Mouse (Mus musculus) NIH3T3 (cell line): ENCODE results near the gene Gfi1b.

Experiments used
- DNase-seq: peaks from one replicate; pipeline ENCODE4 v3.0.0-alpha.2; 2012; ENCODE audit warnings: low read depth

Gene Gfi1b

DNA sequence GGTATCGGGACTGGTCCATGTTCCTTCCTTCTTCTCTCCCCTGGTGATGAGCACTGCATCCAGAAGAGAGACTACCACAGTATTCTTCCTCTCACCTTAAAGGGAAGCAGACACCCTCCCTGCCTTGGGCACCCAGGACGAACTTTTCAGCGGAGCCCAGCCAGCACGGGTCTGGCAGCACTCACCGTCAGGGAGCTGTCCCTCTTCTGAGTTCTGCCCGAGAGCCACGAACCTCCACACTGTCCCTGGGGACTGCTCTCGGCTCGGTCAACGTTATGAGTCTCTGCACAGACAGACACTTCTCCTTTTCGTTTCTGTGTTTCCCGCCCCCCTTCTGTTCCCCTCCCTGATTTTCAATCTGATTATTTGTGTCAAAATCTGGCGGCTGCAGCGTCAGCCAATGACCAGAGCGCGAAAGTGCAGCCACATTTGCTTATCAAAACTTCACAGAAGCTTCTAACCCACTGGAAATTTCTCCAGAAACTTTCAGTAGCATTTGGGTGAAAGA, at the start of gene Gfi1b:
Gene Gfi1b, minus strand, starts transcription at position 319 of the 508 bp plus-strand sequence.
- peak; percentile 35 for DNase-seq

DNA sequence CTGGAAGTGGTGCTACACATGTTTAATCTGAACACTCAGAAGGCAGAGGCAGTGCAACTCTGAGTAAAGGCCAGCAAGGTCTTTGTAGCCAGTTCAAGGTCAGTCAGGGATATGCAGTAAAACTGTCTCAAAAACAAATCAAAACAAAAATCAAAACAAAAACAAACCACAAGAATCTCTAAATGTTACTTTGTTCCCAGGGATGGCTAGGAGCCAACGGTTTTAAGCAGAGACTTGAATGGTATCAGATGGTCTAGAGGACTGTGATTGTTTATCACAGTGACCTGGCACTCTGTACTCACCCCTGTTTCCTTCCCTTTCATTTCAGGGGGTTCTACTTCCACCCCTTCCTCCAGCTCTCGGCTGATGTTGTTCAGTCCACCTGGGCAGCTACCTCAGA, 49.7 kb upstream of the Gfi1b start:
- no peak for DNase-seq

DNA sequence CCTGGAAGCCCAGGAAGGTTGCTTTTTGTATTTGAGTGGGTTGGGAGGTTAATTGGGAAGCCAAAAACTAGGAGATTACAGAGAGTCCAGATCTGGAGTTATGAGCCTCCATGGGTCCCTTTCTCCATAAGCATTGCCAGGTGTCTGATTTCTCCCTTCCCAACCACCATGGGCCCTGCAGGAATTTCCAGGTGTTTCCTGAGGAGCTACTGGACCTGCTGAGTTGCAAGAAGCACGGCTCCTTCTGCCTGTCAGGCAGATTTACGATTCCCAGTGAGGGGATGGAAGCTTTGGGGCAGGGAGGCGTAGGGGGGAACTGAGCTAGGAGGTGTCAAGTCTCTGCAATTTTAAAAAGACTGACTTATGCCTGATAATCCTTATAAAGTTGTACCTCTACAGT, 44.0 kb upstream of the Gfi1b start:
- no peak for DNase-seq

DNA sequence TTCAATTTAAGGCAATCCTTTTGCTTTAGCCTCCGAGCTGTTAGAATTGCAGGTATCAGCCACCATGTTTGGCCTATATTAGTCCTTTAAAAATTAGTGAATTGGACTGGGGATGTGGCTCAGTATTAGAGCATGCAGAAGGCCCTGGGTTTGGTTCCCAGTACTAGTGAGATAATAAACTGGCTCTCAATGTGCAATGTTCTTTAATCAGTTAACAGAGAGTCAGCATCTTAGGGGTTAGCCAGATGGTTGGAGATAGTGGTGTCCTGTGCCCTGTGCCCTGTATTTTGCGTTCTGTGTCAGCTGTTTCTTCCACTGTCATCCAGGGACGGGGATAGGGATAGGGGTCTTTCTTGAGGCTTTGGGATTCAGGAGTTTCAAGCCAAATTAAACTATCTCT, 41.1 kb upstream of the Gfi1b start:
- no peak for DNase-seq

DNA sequence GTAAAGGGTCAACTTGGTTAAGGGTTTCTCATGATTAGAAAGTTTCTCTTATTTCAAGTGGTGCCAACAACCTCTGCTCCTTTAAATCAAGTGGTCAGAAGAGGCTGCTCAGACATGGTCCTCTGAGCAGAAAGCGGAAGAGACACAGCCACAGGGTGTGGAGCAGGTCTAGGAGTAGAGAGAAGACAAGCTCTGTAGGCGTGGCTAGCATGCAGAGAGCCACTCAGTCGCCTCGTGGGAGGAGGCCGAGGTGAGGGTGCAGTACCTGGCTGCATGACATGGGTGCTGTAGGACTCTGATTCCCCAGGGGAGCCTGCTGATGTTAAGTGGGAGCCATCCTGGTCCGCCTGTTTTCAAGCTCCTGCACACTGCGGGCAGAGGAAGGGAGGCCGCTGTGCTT, 34.4 kb upstream of the Gfi1b start:
- no peak for DNase-seq

DNA sequence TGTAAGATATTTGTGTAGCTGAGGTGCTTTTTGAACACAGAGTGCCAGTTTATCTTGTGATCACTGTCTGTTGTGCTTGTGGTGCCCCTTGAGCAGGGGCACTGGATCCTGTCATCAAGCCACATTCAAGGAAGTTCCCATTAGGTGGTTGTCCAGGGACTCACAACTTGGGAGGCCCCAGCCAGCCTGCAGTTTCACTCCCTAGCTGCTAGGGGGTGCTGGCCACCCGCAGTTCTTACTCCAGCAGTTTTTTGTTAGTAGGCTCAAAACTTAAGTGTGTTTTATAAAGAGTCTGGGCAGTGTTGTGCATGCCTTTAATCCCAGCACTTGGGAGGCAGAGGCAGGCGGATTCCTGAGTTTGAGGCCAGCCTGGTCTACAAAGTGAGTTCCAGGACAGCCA, 32.5 kb upstream of the Gfi1b start:
- peak; percentile 57 for DNase-seq

DNA sequence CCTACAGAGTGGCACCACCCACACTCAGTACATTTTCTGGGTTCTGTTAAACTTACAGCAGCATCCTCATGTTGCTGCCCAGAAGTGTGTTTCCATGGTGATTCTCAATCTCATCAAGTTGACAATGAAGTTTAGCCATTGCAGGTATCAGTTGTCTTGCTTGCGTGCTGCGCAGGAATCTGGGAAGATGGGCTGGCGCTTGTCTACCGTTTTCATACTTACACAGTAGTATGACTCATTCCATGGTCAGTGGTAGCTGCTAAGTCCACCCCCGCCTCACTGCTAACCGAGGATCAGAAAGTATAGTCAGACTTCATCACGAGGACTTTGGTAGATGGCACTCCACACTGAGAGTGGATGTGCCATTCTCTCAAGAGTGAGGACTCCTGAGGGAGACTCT, 31.6 kb upstream of the Gfi1b start:
- DNase-seq, result no peak

DNA sequence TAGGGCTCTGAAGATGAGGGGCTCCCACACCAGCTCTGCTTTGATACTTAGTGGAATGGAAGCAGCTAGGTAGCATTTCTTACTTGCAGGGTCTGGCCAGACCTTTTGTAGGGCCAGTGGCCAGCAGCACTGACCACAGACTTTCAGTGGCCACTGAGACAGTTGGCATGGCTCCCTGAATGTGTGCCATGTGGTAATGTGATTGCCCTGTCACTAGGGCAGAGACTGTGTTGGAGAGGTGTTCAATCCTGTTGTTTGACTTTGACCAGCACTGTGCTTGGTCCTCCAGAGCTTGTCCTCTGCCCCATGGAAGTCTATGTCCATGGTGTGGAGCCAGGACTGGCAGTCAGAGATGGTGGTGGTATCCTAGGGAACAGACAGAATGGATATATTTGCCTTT, 28.7 kb upstream of the Gfi1b start:
- no peak for DNase-seq

DNA sequence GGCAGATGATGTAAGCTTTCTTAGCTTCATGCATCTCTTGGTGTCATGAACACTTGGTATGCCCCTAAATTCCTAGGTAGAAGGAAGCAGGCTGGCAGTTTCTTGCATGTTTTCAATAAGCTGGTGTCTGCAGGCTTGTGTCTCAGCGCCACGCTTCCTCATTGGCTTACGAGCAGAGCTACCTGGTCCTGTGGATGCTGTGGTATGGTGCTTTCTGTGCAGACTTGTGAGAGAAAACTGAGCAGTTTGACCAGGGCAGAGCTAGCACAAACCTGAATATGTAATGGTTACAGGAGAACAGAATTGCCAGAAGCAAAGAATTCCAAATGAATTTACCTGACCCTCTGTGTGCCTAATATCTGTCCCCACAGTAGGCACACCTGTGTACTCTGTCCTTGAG, 21.3 kb upstream of the Gfi1b start:
- no peak for DNase-seq

DNA sequence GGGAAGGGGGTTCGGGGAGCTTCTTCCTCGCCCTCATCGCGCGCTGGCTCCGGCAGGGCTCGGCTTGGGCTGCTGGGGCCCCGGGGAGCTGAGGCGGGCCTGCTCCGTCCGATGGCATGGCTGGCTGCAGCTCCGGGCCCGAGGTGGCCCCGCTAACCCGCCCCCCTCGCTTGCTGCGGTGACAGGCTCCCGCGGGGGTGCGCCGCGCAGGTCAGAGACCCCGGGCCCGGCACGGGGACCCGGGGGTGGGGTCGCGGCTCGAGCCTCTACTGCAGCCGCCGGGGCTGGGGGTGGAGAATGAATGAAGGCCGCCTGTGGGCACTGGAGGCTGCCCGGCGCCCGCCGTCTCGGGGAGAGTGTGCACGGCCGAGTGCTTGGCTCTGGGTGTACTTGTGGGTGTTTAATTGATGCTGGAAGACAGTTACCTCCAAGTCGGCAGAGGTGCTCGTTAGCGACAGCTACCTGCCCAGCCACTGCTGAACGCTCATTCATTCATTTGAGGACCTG, 19.7 kb upstream of the Gfi1b start:
- DNase-seq, result peak; percentile 36

DNA sequence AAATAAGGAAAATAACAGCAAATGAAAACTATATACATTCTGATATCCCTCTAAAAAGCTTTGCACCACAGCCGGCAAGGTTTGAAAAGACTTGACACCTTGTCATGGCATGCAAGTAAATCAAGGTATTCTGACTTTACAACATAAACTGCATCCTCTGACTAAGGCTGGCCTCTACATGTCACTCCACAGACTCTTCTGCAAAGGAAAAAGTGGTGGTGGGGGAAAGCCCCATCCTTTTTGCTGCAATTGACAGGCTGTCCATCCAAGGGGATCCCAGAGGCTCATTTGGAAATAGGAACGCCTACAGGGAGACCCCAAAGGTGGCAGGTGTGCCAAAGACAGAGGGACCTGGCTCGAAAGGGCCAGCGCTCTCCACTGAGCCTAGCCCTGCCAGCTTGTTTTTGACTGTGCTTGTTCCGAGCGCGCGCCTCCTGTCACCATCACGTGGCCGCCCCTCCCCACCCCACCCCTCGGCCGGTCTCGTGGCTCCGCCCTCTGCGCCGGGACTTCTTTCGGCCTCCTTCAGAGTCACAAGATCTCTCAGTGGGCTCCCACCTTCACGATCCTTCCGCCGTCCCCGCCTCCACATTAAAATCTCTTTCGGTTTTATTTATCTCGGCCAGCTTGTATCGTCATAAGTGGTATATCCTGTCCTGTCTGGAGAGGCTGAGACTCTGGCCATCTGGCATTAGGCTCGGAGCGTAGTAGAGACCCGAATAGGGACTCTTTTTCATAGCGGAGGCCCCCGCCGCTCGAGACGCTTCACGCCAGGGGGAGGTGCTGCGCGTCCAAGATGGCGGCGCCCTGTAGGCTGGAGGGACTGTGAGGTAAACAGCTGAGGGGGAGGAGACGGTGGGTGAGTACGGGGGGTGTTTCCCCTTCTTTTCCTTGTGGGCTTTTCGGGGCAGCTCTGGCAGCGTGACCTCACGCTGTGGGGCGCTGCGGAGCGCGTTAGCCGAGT, 19.0 kb upstream of the Gfi1b start, which contains the start of gene Tsc1:
Gene Tsc1, plus strand, starts transcription at position 768 of the 964 bp plus-strand sequence.
- peak; percentile 99 for DNase-seq

DNA sequence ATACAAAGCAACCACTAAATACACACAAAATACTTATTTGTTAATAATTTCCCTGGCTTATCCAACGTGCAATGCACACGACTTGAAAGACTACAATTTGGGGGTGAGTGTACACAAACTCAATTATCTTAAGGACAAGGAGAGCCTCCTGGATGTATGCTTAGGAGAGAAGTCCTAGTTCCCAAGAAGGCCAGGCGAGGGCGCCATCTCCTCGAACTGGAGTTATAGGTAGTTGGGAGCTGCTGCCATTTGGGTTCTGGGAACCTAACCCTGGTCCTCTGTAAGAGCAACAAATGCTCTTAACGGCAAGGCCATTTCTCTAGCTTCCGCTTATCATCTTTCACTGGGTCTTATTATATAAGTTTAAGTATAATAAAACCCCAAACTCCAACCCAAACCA, 18.0 kb upstream of the Gfi1b start:
- DNase-seq, result peak; percentile 61

DNA sequence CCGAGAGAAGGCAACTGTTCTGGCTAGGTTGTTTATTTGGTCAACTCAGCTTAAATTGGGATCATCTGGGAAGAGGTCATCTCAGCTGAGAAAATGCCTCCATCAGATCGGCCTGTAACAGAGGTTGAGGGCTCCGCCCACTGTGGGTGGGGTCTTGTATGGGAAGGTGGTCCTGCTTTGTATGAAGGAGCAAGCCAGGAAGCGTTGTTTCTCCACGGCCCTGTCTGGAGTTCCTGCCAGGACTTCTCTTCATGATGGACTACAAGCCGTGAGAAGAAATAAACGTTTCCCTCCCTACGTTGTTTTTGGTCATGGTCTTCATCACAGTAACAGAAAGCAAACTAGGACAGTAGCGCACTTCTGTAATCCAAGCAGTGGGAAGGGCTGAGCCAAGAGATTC, 17.1 kb upstream of the Gfi1b start:
- no peak for DNase-seq

DNA sequence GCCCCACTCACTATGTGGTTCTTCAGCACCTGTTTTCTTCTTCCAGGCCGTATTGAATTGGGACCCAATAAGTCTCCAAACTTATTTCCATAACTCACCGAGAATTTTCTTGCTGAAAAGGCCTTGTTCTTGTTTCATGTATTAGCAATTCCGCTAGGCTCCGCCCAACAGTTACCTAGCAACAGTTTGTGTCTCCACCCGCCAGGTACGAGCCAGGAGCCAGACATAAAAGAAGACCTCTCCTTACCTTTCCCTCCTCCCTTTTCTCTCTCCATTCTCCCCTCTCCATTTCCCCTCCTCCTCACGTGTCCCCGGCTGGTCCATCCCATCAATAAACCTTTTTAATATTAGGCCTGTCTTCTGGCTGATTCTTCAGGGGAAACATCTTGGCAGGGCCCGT, 16.6 kb upstream of the Gfi1b start:
- DNase-seq, result no peak

DNA sequence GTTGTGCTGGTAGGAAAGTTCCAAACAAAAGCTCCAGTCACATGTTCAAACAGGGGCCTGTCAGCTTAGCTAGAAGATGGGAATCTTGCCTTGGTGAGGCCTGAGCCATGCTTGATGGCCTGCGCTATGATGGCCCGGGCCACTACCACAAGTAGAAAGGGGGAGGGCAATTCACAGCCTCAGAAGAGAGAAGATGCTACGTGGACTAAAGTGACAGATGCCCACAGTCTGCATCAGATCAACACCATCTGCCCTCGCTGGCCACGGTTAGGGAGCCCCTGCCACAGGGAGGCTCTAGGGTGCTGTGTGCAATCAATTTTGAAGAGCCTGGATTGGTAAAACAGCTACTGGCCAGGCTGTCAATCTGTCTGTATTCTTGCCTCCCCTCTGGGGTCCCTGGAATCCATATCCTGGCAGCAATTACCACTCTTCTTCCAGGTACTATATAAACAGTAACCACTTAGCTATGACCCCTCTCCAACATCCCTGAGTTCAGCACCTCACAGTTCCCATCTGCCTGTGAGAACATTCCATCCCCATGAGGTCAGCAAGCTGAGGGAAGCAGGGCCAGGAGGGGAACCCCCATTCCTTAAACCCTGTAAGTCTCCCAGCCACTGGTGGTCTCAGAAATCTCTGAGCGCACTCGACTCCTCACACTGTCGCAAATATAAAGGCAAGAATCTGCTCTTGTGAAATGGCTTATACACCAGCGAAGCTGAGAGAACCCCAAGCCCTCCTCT, 15.5 kb upstream of the Gfi1b start:
- DNase-seq, result peak; percentile 57

DNA sequence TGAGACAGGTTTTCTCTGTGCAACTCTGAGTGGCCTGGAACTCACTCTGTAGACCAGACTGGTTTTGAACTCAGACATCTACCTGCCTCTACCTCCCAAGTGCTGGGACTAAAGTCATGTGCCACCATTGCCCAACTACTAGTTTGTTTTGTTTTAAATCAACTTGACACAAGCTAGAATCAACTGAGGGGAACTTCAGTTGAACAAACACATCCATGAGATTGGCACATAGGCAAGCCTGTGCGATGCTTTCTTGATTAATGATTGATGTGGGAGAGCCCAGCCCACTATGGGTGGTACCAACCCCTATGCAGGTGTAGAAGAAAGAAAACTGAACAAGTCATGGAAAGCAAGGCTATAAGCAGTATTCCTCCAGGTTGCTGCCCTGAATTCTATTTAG, 13.4 kb upstream of the Gfi1b start:
- DNase-seq, result no peak

DNA sequence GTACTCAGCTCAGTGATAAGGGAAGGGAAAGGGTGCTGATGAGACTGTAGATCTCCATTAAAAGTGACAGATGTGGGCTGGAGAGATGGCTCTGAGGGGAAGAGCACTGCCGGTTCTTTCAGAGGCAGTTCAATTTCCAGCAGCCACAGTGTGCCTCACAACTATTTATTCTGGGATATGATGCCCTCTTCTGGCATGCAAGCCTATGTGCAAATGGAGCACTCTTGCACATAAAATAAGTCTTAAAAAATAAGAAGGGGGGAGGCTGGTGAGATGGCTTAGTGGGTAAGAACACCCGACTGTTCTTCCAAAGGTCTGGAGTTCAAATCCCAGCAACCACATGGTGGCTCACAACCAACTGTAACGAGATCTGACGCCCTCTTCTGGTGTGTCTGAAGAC, 11.4 kb upstream of the Gfi1b start:
- peak; percentile 62 for DNase-seq

DNA sequence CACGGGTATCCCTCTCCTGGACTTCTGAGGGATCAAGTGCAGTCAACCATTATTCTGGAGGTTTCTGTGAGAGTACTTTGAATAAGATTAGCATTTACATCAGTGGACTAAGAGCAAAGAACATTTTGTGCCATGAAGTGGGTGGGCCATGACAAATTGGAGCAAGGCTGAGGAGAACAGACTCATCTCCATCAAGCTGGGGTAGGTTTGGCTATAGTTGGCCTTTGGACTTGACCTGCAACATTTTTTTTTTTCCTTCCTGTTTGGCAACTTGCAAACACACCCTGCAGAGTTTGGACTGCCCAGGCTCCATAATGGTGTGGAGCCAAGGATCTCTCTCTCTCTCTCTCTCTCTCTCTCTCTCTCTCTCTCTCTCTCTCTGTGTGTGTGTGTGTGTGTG, 10.8 kb upstream of the Gfi1b start:
- no peak for DNase-seq

DNA sequence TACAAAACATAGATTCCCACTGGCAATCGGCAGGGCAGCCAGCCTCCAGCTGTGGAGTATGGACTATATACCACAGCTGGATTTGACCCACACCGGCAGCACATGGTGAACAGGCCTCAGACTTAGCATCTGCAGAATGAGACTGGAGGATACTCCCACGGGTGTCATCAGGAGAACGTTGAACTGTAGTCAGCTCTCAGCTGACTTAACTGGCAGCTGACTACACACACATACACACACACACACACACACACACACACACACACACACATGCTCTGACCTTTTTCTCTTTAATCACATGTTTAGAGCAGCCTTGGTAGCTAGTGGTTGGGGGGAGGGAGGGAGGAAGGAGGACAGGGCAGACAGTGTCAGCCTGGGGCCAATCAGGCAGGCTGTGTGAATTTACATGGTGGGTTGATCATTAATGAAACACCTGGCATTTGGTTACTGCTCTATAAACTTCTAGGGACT, 8.2 kb upstream of the Gfi1b start:
- DNase-seq, result peak; percentile 38

DNA sequence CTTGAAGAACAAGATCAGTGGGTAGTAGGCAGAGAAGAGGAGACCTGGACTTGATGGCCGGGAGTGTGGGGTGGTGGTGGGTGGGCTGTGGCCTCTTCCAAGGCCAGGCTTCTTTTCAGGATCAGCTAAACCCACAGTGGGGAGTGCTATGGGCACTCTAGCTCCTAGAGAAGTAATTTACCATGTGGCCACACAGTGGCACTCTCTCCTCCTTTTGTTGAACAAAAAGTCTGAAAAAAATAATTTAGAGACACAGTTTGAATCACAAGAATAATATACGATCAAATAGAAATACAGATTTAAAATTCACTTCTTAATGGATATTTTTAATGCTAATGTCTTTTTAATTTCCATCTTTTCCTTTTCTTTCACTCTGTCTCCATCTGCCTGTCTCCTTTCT, 6.3 kb upstream of the Gfi1b start:
- DNase-seq, result peak; percentile 49

DNA sequence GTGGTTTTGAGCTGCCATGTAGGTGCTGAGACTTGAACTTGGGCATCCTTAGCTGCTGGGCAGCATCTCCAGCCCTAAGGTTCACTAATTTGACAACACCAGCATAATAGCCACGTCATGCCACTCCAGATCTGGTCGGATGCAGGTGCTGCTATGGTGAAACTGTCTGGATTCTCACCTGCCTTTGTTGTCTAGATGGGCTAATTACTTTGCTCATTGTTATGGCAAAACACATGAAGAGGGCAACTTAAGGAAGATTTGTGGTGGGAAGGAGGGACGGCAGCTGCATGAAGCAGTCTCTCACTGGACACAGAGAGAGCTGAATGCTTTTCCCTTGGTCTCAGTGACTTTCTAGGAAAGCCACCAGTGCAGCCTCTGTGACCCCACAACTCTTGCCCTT, 4.3 kb upstream of the Gfi1b start:
- no peak for DNase-seq

DNA sequence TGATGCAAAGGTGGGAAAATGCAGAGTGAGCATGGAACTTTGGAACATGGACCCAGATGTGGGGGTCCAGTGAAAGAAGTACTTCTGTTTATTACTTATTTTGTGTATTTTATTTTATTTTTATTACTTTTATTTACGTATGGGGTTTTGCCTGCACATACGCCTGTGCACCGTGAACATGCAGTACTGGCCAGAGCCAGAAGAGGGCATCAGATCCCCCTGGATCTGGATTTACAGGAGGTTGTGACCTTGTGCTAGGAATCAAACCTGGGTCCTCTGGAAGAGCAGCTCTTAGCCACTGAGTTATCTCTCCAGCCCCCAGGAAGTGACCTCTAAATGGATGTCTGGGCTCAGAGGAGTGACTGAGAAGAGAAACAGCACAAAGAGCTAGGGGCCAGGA, 3.1 kb upstream of the Gfi1b start:
- DNase-seq, result peak; percentile 25
